Mouse (Mus musculus) lung, embryonic 16.5 days (tissue): ENCODE results near the gene Cdh11. TPM values are rescaled to one million over a fixed set of nuclear protein-coding genes. Genes with fewer than 3 reads are reported as not detected.

Experiments
- ATAC-seq: fragments of 200-750 bp; cut with Nextera tagmentation; 2 replicates; pipeline ENCODE4 v1.8.0; 2017; ENCODE audit warnings: low read depth, mild to moderate bottlenecking, moderate library complexity
- H3K27ac ChIP-seq: fragments of 300-500 bp; sonication (generic); 2 replicates; pipeline ENCODE4 v1.5.1; 2014; ENCODE audit warnings: mild to moderate bottlenecking, control low read depth, low read length
- H3K27me3 ChIP-seq: fragments of 300-500 bp; sonication (generic); 2 replicates; pipeline ENCODE4 v1.6.1; 2014; ENCODE audit warnings: low read depth, low read length, mixed read lengths; ENCODE audit not compliant: control insufficient read depth, insufficient read depth
- H3K36me3 ChIP-seq: fragments of 300-500 bp; sonication (generic); 2 replicates; pipeline ENCODE4 v1.6.1; 2014; ENCODE audit warnings: low read length; ENCODE audit not compliant: control insufficient read depth, insufficient read depth
- H3K4me1 ChIP-seq: fragments of 300-500 bp; sonication (generic); replicated peaks from 2 replicates; pipeline ENCODE4 v1.6.1; 2014; ENCODE audit warnings: low read length, mixed read lengths; ENCODE audit not compliant: control insufficient read depth, insufficient read depth
- H3K4me2 ChIP-seq: fragments of 300-500 bp; sonication (generic); 2 replicates; pipeline ENCODE4 v1.6.1; 2014; ENCODE audit warnings: low read depth, low read length, control low read depth
- H3K4me3 ChIP-seq: fragments of 300-500 bp; sonication (generic); 2 replicates; pipeline ENCODE4 v1.5.1; 2014; ENCODE audit warnings: mild to moderate bottlenecking, low read length, control low read depth
- H3K9ac ChIP-seq: fragments of 300-500 bp; sonication (generic); 2 replicates; pipeline ENCODE4 v1.6.1; 2014; ENCODE audit warnings: low read length, control low read depth
- H3K9me3 ChIP-seq: fragments of 300-500 bp; sonication (generic); 2 replicates; pipeline ENCODE4 v1.6.1; 2016; ENCODE audit warnings: low read length; ENCODE audit not compliant: control insufficient read depth
- WGBS: fragments of 180-500 bp; shearing (Covaris S2); extraction: QIAGEN DNeasy Blood & Tissue Kit; methylation state at CpG from one replicate; pipeline ENCODE4 v1.1.7; 2014; 5-methylcytosine and 5-hydroxymethylcytosine counted together
- polyA plus RNA-seq: library from polyadenylated mRNA; unstranded; fragments of >200 nt; fragmentation: Nextera tagmentation; extraction: Ambion mirVana; gene quantifications from 2 replicates; pipeline ENCODE4 v1.2.1, GENCODE M21; 2015

The Cdh11 gene
- polyA plus RNA-seq, 1 experiment from 2014 or later: 156 TPM

GRCm38 (mm10) chr8:102734419-102734818 lies 51.0 kb downstream of the Cdh11 start:
- 75% methylated on average over 1 of the region's 1 CpGs for WGBS
- no peak for ATAC-seq
- no peaks in the 10 kb centered on the region for H3K4me1 ChIP-seq

DNA sequence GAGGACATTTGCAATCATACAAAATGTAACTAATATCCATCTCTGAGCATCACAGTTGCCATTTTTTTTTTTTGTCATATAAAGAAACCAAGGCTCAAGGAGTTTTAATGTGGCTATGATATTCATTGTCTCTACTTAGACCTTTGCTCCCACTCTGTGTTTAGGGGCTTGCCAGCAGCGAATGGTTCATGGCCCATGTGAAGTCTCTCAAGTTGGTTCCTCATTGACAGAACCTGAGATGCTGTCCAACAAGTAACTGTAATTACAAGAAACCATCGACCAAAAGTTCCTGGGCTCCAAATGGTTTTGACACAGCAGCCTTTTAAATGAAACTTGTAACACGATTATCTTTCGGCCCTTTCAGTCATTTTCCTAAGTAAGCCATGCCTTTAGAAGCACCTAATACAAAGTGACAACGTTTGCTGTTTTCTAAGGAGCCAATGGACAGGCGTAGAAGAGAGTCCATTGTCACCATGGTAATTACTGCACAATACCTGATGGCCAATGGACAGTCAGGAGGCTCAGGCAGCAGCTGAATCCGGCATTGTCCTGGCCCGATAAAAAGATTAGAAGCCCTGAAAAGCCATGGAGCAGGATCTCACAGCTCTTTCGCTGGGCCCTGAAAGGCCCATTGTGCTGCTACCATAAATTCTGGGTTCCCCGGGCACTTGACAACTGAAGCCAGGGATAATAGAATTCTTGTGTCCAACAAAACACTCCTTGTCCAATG lies 59.1 kb downstream of the Cdh11 start:
- Histone ChIP-seq H3K27me3 (no peaks in the 10 kb centered on the region), H3K27ac (no peak overlapping the region), H3K4me1 (no peaks in the 10 kb centered on the region), H3K36me3 (0 out of 2 replicates have a peak, but pooled peaks cover 3% of the 10 kb centered on the region), H3K4me3 (no peak overlapping the region), H3K9me3 (no peaks in the 10 kb centered on the region), H3K4me2 (no peak overlapping the region), H3K9ac (no peak overlapping the region)
- 67% methylated on average over 10 of the region's 10 CpGs for WGBS
- ATAC-seq: no peak

More at GRCm38 (mm10) chr8:102734419-102734818, 51.0 kb downstream of the Cdh11 start:
- no peaks in the 10 kb centered on the region for H3K27me3 ChIP-seq
- H3K36me3 ChIP-seq: 0 out of 2 replicates have a peak, but pooled peaks cover 3% of the 10 kb centered on the region
- no peak overlapping the region for H3K4me3 ChIP-seq
- no peak overlapping the region for H3K4me2 ChIP-seq
- no peak overlapping the region for H3K27ac ChIP-seq
- no peaks in the 10 kb centered on the region for H3K9me3 ChIP-seq
- no peak overlapping the region for H3K9ac ChIP-seq

- no peak for ATAC-seq
- Histone ChIP-seq H3K36me3 (0 out of 2 replicates have a peak, but pooled peaks cover 1% of the 10 kb centered on the region), H3K27me3 (no peaks in the 10 kb centered on the region), H3K4me1 (no peaks in the 10 kb centered on the region), H3K9ac (no peak overlapping the region), H3K27ac (no peak overlapping the region), H3K4me3 (no peak overlapping the region), H3K9me3 (no peaks in the 10 kb centered on the region), H3K4me2 (no peak overlapping the region)
- whole genome bisulfite sequencing: 75% methylated on average over 3 of the region's 3 CpGs
These were observed 59.9 kb downstream of the Cdh11 start for GRCm38 (mm10) chr8:102725496-102725895.

GRCm38 (mm10) chr8:102715956-102716355 lies 69.5 kb downstream of the Cdh11 start:
- no peaks in the 10 kb centered on the region for H3K9me3 ChIP-seq
- H3K27ac ChIP-seq: no peak overlapping the region
- H3K36me3 ChIP-seq: peaks cover 4% of the 10 kb centered on the region
- no peak overlapping the region for H3K4me3 ChIP-seq
- ATAC-seq: peak; percentile 37
- peaks cover 3% of the 10 kb centered on the region; the same call in 1 of the 2 replicates for H3K4me1 ChIP-seq
- no peaks in the 10 kb centered on the region for H3K27me3 ChIP-seq
- no peak overlapping the region for H3K4me2 ChIP-seq
- WGBS: 35% methylated on average over 4 of the region's 4 CpGs
- H3K9ac ChIP-seq: no peak overlapping the region

DNA sequence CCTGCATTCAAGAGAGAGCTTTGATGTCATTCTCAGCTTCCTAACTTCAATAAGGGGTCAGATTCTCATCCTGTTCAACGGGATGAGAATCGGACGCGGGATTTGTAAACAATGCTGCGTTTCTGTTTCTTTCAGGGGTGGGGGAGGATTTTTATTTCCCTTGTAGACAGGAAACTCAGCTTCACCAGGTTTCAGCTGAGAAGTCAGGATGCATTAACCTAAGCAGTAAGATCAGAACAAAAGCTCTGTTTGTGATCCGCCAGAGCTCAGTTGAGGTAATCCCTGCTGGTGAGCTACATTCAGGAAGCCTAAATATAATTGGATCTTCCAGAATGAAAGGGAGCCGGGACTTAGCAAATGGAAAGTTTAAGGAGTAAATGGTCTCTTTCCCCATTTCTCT lies 78.1 kb downstream of the Cdh11 start:
- ATAC-seq: peak; percentile 45; the same call in 1 of the 2 replicates
- H3K27ac ChIP-seq: no peak overlapping the region
- no peaks in the 10 kb centered on the region; the same call in 1 of the 2 replicates for H3K4me1 ChIP-seq
- H3K4me2 ChIP-seq: no peak overlapping the region
- no peak overlapping the region for H3K4me3 ChIP-seq
- no peak overlapping the region for H3K9ac ChIP-seq
- no peaks in the 10 kb centered on the region for H3K36me3 ChIP-seq
- H3K9me3 ChIP-seq: no peaks in the 10 kb centered on the region
- WGBS: 24% methylated on average over 7 of the region's 7 CpGs
- H3K27me3 ChIP-seq: no peaks in the 10 kb centered on the region

DNA sequence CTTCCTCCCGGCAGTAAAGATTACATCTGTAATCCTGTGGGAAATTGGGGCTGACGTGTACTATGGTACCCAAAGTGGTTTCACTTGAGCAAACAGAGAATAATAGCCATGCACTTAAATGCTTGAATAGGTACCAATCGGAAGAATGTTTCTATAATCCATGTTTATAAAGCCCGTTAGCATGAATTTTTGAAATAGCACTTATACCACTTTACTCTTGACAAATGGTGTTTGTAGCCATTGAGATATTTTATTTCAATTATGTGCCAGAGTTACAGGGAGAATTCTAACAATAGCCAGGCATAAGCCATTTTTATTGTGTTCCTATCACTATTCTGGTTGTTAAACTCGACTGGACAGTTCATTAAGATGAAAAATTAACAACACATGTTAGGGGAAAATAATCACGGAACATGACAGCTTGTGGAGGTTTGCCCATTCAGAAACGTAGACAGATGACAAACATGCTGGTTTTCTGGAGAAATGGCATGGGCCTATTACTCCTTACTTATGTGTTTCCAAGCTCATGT lies 80.0 kb downstream of the Cdh11 start:
- no peaks in the 10 kb centered on the region for H3K36me3 ChIP-seq
- H3K4me1 ChIP-seq: no peaks in the 10 kb centered on the region; the same call in 1 of the 2 replicates
- H3K27ac ChIP-seq: no peak overlapping the region
- no peaks in the 10 kb centered on the region for H3K9me3 ChIP-seq
- 58% methylated on average over 7 of the region's 7 CpGs for WGBS
- H3K27me3 ChIP-seq: no peaks in the 10 kb centered on the region
- no peak overlapping the region for H3K4me3 ChIP-seq
- no peak overlapping the region for H3K9ac ChIP-seq
- H3K4me2 ChIP-seq: no peak overlapping the region
- ATAC-seq: no peak

- Histone ChIP-seq H3K9ac (no peak overlapping the region), H3K4me3 (no peak overlapping the region), H3K36me3 (no peaks in the 10 kb centered on the region), H3K9me3 (no peaks in the 10 kb centered on the region), H3K27me3 (no peaks in the 10 kb centered on the region), H3K27ac (no peak overlapping the region), H3K4me2 (no peak overlapping the region), H3K4me1 (no peaks in the 10 kb centered on the region)
- no peak for ATAC-seq
- WGBS: 37% methylated on average over 1 of the region's 1 CpGs
These were observed 85.2 kb downstream of the Cdh11 start for GRCm38 (mm10) chr8:102700245-102700644.

- 43% methylated on average over 11 of the region's 11 CpGs for WGBS
- no peak for ATAC-seq
These were observed 87.1 kb downstream of the Cdh11 start for GRCm38 (mm10) chr8:102698232-102698837.

DNA sequence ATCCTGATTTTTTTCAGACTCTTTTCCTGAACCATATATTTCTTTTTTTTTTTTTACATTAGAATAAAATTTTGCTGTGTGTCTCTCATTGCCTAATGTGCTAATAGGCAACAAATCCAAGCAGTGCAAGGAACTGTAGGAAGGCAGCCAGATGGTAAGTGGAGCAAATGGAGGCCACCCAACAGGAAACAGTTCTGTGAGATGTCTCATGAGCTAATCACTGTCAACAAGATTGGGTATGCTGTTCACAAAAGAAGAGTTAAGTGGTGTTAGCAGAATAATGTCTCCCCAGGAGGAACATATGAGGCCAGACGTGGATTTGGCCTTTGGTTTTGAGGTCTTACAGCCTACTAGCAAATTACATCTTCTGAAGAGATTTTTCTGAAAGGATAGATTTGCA lies 92.0 kb downstream of the Cdh11 start:
- peak; percentile 62; the same call in 1 of the 2 replicates for ATAC-seq
- no peak overlapping the region for H3K4me3 ChIP-seq
- no peaks in the 10 kb centered on the region for H3K9me3 ChIP-seq
- no peak overlapping the region for H3K4me2 ChIP-seq
- WGBS: 53% methylated on average over 1 of the region's 1 CpGs
- H3K9ac ChIP-seq: no peak overlapping the region
- no peaks in the 10 kb centered on the region; the same call in 1 of the 2 replicates for H3K4me1 ChIP-seq
- no peaks in the 10 kb centered on the region; the same call in 1 of the 2 replicates for H3K36me3 ChIP-seq
- no peaks in the 10 kb centered on the region for H3K27me3 ChIP-seq
- H3K27ac ChIP-seq: no peak overlapping the region

More at GRCm38 (mm10) chr8:102698232-102698837, 87.1 kb downstream of the Cdh11 start:
- Histone ChIP-seq H3K27ac (no peak overlapping the region), H3K4me1 (no peaks in the 10 kb centered on the region; the same call in 1 of the 2 replicates), H3K9me3 (no peaks in the 10 kb centered on the region), H3K4me2 (no peak overlapping the region), H3K36me3 (no peaks in the 10 kb centered on the region; the same call in 1 of the 2 replicates), H3K27me3 (no peaks in the 10 kb centered on the region), H3K4me3 (no peak overlapping the region), H3K9ac (no peak overlapping the region)
